Mouse (Mus musculus) thymus, adult 2 months (tissue): Measurements from ENCODE around the gene Pacrg. TPM values are rescaled to one million over a fixed set of nuclear protein-coding genes. Genes with fewer than 3 reads are reported as not detected.

Experiments
- DNase-seq: peaks from one replicate; pipeline ENCODE4 v3.0.0; 2021
- H3K27ac ChIP-seq: fragments of 200-500 bp; 2 replicates; pipeline ENCODE4 v1.5.1; 2012; ENCODE audit warnings: low read length, control low read depth; ENCODE audit not compliant: control insufficient read depth, insufficient read depth
- H3K27me3 ChIP-seq: fragments of 200-500 bp; 2 replicates; pipeline ENCODE4 v1.6.1; 2012; ENCODE audit warnings: mild to moderate bottlenecking, low read length, moderate library complexity, mixed read lengths; ENCODE audit not compliant: control insufficient read depth, insufficient read depth
- H3K36me3 ChIP-seq: fragments of 200-500 bp; 2 replicates; pipeline ENCODE4 v1.6.1; 2012; ENCODE audit warnings: mild to moderate bottlenecking, low read length, moderate library complexity; ENCODE audit not compliant: control insufficient read depth, insufficient read depth
- H3K4me1 ChIP-seq: fragments of 200-500 bp; replicated peaks from 2 replicates; pipeline ENCODE4 v1.6.1; 2012; ENCODE audit warnings: low read length; ENCODE audit not compliant: control insufficient read depth, insufficient read depth
- H3K4me3 ChIP-seq: fragments of 200-500 bp; 2 replicates; pipeline ENCODE4 v1.5.1; 2012; ENCODE audit warnings: mild to moderate bottlenecking, low read length, control low read depth, moderate library complexity; ENCODE audit not compliant: control insufficient read depth, insufficient read depth
- CTCF ChIP-seq: fragments of 200-500 bp; IDR thresholded peaks from 2 replicates; pipeline ENCODE4 v1.5.1; 2012; ENCODE audit warnings: mild to moderate bottlenecking, control low read depth, low read length, moderate library complexity, borderline replicate concordance; ENCODE audit not compliant: control insufficient read depth, poor library complexity, insufficient read depth; ENCODE audit errors: extremely low read depth
- POLR2A ChIP-seq: fragments of 200-500 bp; IDR thresholded peaks from 2 replicates; pipeline ENCODE4 v1.6.1; 2012; ENCODE audit warnings: mild to moderate bottlenecking, low read length, control low read depth, moderate library complexity; ENCODE audit not compliant: control insufficient read depth, poor library complexity, insufficient read depth; ENCODE audit errors: extremely low read depth
- WGBS: fragments of 180-500 bp; shearing (Covaris S2); methylation state at CpG from one replicate; pipeline ENCODE4 v1.1.7; 2018; 5-methylcytosine and 5-hydroxymethylcytosine counted together
- polyA plus RNA-seq: library from polyadenylated mRNA; depleted of rRNA; stranded (reverse); fragments of >200 nt; gene quantifications from 2 replicates; pipeline ENCODE4 v1.2.3, GENCODE M21; 2012

Pacrg gene
- polyA plus RNA-seq, 1 experiment = 0.34 TPM

GRCm38 (mm10) chr17:10431849-10432524 is 408.1 kb downstream of the Pacrg start:
- no peaks in the 10 kb centered on the region for H3K27me3 ChIP-seq
- 88% methylated on average over 6 of the region's 6 CpGs for WGBS
- no peaks in the 10 kb centered on the region for H3K36me3 ChIP-seq
- H3K27ac ChIP-seq = no peak overlapping the region
- no peak for TF ChIP-seq CTCF
- TF ChIP-seq POLR2A = no peak
- no peak overlapping the region for H3K4me3 ChIP-seq
- DNase-seq = no peak
- no peaks in the 10 kb centered on the region for H3K4me1 ChIP-seq

- WGBS = 69% methylated on average over 4 of the region's 4 CpGs
- Histone ChIP-seq H3K27me3 (no peaks in the 10 kb centered on the region), H3K36me3 (no peaks in the 10 kb centered on the region), H3K27ac (no peak overlapping the region), H3K4me3 (no peak overlapping the region), H3K4me1 (no peaks in the 10 kb centered on the region)
- no peak for DNase-seq
- TF ChIP-seq CTCF (no peak), POLR2A (no peak)
Observed at GRCm38 (mm10) chr17:10430831-10431230, 409.3 kb downstream of the Pacrg start.

DNA sequence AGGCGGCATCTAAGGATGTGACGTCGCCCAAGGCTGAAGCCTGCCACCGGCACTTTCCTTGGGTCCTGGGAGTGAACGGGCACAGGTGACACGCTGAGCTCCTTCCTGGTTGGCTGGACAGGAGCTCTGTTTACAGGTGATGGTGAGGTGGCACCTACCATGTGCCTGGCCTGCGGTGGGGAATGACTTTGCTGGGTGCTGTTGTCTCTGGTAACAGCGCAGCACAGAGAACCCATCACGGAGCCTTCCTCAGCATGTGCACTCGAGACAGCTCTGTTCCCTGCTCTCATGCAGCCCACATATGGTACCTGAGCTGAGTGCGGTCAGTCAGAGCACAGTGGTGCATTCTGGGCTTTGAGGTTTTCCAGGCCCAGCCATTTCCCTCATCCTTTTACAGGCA is 410.7 kb downstream of the Pacrg start:
- no peak for TF ChIP-seq POLR2A
- TF ChIP-seq CTCF = no peak
- no peak for DNase-seq
- no peak overlapping the region for H3K27ac ChIP-seq
- H3K4me1 ChIP-seq = peaks cover 5% of the 10 kb centered on the region
- no peaks in the 10 kb centered on the region for H3K27me3 ChIP-seq
- WGBS = 95% methylated on average over 11 of the region's 11 CpGs
- H3K36me3 ChIP-seq = no peaks in the 10 kb centered on the region
- no peak overlapping the region for H3K4me3 ChIP-seq

DNA sequence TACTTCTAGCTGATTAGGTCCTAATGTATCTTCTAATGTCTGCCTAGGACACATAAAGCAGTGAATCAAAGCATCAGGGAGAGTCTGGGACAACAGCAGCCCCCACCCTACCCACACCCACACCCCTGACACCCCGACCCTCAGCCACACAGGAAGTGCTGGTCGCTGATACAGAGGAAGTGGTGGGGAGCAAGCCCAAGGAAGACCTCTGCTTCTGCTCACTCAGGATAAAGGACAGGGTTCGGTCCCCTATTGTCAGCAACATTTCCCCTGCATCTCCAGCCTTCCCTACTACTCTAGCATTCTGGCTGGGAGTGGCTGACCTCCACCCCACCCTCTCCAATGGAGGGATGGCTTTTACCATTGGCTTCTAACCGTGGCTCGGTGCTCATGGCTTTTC is 414.8 kb downstream of the Pacrg start:
- no peak for TF ChIP-seq POLR2A
- Histone ChIP-seq H3K4me3 (no peak overlapping the region), H3K27me3 (no peaks in the 10 kb centered on the region), H3K27ac (no peak overlapping the region), H3K36me3 (no peaks in the 10 kb centered on the region), H3K4me1 (peaks cover 5% of the 10 kb centered on the region)
- DNase-seq = no peak
- WGBS = 6% methylated on average over 5 of the region's 5 CpGs

GRCm38 (mm10) chr17:10417558-10418253 is 422.4 kb downstream of the Pacrg start:
- TF ChIP-seq POLR2A (no peak), CTCF (no peak)
- Histone ChIP-seq H3K4me1 (no peaks in the 10 kb centered on the region), H3K4me3 (no peak overlapping the region), H3K27ac (no peak overlapping the region), H3K27me3 (no peaks in the 10 kb centered on the region), H3K36me3 (no peaks in the 10 kb centered on the region)
- WGBS = 95% methylated on average over 7 of the region's 7 CpGs
- no peak for DNase-seq

GRCm38 (mm10) chr17:10416995-10417394 is 423.1 kb downstream of the Pacrg start:
- 87% methylated on average over 4 of the region's 4 CpGs for WGBS
- no peak for TF ChIP-seq CTCF
- TF ChIP-seq POLR2A = no peak
- H3K4me3 ChIP-seq = no peak overlapping the region
- no peaks in the 10 kb centered on the region for H3K27me3 ChIP-seq
- H3K27ac ChIP-seq = no peak overlapping the region
- no peaks in the 10 kb centered on the region for H3K4me1 ChIP-seq
- no peak for DNase-seq
- no peaks in the 10 kb centered on the region for H3K36me3 ChIP-seq
